Mouse (Mus musculus): ENCODE data around the gene Dock9.

GRCm38 (mm10) chr14:121738431-121739403 is 58.9 kb downstream of the Dock9 start:
- TF ChIP-seq GATA1 (IDR thresholded peaks at IDR 0.05; ENCODE audit: low read length): no peak
- no peak for TF ChIP-seq TAL1 (IDR thresholded peaks at IDR 0.05; ENCODE audit: low read length)

Data from erythroblast, embryonic 14.5 days (primary cell).